Mouse (Mus musculus) cortical plate, adult 2 months (tissue): ENCODE results near the gene Lrrn4cl. TPM values are rescaled to one million over a fixed set of nuclear protein-coding genes. Genes with fewer than 3 reads are reported as not detected.
A peak's percentile ranks its signal among the peaks of the same experiment; 100 is the strongest.

ENCODE experiments used
- H3K27ac ChIP-seq: fragments of 200-500 bp; 2 replicates; pipeline ENCODE4 v1.5.1; 2012; ENCODE audit warnings: low read length, control low read depth, inconsistent platforms; ENCODE audit not compliant: insufficient read depth
- H3K4me1 ChIP-seq: fragments of 200-500 bp; 2 replicates; pipeline ENCODE4 v1.6.1; 2011; ENCODE audit warnings: low read length; ENCODE audit not compliant: control insufficient read depth, insufficient read depth
- H3K4me3 ChIP-seq: fragments of 200-500 bp; 2 replicates; pipeline ENCODE4 v1.5.1; 2011; ENCODE audit warnings: mild to moderate bottlenecking, low read length, control low read depth; ENCODE audit not compliant: insufficient read depth
- CTCF ChIP-seq: fragments of 200-500 bp; IDR thresholded peaks from 2 replicates; pipeline ENCODE4 v1.5.1; 2011; ENCODE audit warnings: mild to moderate bottlenecking, control low read depth, low read length; ENCODE audit not compliant: insufficient read depth; ENCODE audit errors: extremely low read depth
- POLR2A ChIP-seq: fragments of 200-500 bp; IDR thresholded peaks from 2 replicates; pipeline ENCODE4 v1.6.1; 2011; ENCODE audit warnings: mild to moderate bottlenecking, low read length, control low read depth; ENCODE audit not compliant: insufficient read depth; ENCODE audit errors: extremely low read depth
- polyA plus RNA-seq: library from polyadenylated mRNA; depleted of rRNA; stranded (reverse); fragments of >200 nt; gene quantifications from 2 replicates; pipeline ENCODE4 v1.2.3, GENCODE M21; 2012

Lrrn4cl gene
- polyA plus RNA-seq, 1 experiment = 1.3 TPM

DNA sequence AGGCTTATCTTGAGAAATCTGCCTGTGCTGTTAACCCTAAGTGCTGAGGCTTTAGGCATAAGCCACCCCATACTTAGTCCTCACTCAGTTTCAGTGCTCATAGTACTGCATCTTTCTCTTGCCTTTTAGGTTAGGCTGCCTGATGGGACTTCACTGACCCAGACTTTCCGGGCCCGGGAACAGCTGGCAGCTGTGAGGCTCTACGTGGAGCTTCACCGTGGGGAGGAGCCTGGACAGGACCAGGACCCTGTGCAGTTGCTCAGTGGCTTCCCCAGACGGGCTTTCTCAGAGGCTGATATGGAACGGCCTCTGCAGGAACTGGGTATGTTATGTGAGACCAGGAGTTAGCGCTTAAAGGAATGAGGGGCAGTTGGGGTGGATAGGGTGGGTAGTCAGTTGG is 24.5 kb downstream of the Lrrn4cl start:
- no peak overlapping the region for H3K27ac ChIP-seq
- H3K4me3 ChIP-seq = no peak overlapping the region
- no peak for TF ChIP-seq POLR2A
- no peak for TF ChIP-seq CTCF
- peaks cover 2% of the 10 kb centered on the region for H3K4me1 ChIP-seq

DNA sequence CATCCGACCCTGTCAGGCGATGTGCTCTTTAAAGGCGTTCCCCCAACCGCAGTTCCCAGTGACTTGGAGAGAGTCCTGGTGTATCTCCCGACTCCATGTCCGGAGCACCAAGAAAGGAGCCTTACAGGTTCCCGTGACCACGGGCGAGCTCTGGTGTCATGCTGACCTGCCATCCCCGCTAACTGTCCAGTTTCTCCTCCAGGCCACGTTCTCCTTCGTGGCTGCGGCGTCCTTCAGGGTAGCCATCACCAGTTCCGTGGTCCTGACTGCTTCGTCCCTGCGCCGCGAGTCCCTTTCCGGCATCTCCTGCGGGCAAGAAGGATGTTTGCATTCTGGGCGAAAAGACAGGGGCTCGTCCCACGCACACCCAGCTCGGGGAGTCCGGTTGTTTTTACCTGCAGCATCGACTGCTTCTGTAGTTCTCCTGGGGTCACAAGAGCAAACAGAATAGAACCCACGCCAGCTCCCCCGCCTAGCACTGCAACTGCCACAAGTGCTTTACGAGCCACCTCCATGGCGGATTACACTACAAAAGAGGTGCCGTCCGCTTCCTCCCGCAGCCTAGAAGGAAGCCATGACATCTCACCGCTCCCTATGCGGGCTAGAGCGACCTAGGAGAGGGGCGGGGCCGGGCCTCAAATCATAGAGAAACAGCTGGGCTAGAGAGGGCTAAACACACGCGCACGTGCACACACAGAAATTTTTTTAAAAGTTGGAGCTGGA is 29.9 kb downstream of the Lrrn4cl start, which contains the start of gene Uqcc3:
Gene Uqcc3 (minus strand): TSS at position 613 of the 723 bp plus-strand sequence.
- TF ChIP-seq CTCF = no peak
- peak; percentile 81; the same call in 1 of the 2 replicates for TF ChIP-seq POLR2A

DNA sequence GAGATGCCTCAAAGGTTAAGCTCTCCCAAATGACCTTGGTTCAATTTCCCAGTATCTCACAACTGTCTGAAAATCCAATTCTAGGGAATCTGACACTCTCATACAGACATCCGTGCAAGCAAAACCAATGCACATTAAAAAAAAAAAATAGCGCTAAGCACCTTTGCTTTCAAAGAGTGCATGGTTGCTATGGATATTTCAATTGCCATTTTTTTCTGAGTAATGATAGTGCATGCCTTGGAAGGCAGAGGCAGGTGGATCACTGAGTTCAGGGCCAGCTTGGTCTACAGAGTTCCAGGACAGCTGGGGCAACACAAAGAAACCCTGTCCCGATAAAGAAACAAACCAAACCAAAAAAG is 30.4 kb downstream of the Lrrn4cl start:
- Histone ChIP-seq H3K4me3 (peak overlapping the region; percentile 94), H3K4me1 (peaks cover 3% of the 10 kb centered on the region), H3K27ac (no peak overlapping the region)
- TF ChIP-seq CTCF (no peak), POLR2A (no peak)

More for the DNA sequence above, 29.9 kb downstream of the Lrrn4cl start, which contains the start of gene Uqcc3:
- peak within 1 kb of the TSS; percentile 79 for H3K27ac ChIP-seq
- peaks cover 3% of the 10 kb centered on the region for H3K4me1 ChIP-seq
- H3K4me3 ChIP-seq = peak within 1 kb of the TSS; percentile 94

DNA sequence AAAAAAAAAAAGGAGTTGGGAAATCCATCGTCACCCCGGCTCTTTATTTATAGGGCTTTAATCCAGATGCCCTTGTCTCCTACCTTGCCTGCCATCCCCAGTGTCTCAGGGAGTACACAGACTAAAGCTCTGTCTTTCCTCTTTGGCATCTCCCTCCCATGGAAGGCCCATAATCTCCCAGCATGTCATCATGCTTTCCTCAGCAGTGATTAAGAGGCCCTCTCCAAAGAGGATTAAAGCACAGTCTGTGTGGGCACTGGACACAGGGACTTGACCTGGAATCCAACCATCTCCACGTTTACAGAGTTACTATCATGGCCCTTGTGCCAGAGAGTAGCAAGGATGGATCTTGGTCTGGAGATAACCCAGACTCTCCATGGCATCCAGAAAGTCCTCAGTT is 33.0 kb downstream of the Lrrn4cl start, which contains the start of the genes Lbhd1 and Gm49403:
Gene Lbhd1 (plus strand): TSS at position 117 of the 400 bp plus-strand sequence.
Gene Gm49403 (plus strand): TSS at position 315 of the 400 bp plus-strand sequence.
- no peak within 1 kb of the TSS for H3K4me3 ChIP-seq
- TF ChIP-seq POLR2A (no peak), CTCF (no peak)
- no peak within 1 kb of the TSS for H3K27ac ChIP-seq
- peaks cover 3% of the 10 kb centered on the region for H3K4me1 ChIP-seq

DNA sequence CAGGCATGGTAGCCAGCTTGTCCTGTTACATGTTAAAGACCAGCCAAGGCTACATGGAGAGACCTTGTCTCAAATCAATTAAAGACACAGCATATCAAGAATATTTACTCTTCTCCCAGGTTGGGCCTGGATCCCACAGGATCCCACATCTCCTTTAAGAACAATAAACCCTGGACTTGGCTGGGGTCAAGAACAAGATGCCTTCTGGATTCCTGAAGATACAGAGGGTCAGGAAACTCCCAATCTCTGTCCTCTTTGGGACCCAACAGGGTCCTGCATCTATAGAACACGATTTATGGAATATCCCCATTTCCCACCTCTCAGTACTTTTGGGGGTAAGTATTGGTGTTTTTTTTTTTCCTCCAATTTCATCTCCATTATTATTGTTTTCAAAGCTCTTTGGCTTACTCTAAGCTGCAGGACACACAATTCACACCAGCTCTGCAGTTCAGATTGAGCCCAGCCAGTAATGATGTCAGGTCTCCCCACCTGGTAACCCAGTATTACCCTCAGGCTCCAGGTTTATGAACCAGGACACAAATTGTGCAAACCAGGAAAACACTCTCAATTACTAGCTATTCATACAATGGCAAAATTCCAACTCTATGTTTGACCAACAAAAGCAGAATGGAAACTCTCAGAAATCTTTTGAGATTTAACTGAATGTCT is 36.5 kb downstream of the Lrrn4cl start:
- H3K27ac ChIP-seq = no peak overlapping the region
- H3K4me3 ChIP-seq = no peak overlapping the region
- TF ChIP-seq CTCF (no peak), POLR2A (no peak)

DNA sequence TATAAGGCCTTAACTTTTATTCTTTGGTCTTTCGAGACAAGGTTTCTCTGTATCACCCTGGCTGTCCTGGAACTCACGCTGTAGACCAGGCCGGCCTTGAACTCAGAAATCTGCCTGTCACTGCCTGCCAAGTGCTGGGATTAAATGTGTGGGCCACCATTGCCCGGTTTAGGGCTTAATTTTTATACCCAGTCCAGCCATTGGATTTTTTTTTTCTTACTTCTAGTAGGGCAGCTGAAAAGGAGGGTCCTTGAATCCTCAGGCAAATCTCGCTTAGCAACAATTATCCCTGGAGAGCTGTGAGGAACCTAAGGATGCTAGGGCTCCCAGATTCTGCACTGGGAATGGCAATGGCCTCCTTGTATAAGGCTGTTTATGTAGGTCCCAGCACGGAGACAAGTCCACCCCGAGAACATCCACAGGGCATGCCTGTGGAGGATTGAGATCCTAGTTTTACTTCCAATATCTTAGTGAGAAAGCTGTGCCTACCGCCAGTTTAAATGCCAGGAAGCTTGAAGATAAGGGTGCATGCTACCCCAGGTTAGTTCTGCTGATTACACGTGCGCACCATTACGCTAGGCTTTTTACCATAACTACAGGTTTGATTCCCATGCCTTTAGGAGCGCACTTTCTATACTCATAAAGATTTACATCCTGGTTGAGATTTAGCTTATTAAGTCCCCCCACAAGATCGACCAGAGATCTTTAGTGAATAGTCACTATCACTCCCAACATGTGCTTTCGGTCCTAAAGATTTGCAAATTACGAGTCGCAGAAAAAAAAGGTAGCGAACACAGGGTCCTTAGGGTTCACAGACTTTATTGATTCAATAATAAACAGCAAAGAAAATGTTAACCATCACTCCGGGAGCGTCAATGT is 37.3 kb downstream of the Lrrn4cl start:
- Histone ChIP-seq H3K4me3 (peak overlapping the region; percentile 49), H3K27ac (no peak overlapping the region), H3K4me1 (no peaks in the 10 kb centered on the region; the same call in 1 of the 2 replicates)
- TF ChIP-seq CTCF (no peak), POLR2A (no peak)

More for the DNA sequence above, 36.5 kb downstream of the Lrrn4cl start:
- H3K4me1 ChIP-seq = no peaks in the 10 kb centered on the region; the same call in 1 of the 2 replicates

DNA sequence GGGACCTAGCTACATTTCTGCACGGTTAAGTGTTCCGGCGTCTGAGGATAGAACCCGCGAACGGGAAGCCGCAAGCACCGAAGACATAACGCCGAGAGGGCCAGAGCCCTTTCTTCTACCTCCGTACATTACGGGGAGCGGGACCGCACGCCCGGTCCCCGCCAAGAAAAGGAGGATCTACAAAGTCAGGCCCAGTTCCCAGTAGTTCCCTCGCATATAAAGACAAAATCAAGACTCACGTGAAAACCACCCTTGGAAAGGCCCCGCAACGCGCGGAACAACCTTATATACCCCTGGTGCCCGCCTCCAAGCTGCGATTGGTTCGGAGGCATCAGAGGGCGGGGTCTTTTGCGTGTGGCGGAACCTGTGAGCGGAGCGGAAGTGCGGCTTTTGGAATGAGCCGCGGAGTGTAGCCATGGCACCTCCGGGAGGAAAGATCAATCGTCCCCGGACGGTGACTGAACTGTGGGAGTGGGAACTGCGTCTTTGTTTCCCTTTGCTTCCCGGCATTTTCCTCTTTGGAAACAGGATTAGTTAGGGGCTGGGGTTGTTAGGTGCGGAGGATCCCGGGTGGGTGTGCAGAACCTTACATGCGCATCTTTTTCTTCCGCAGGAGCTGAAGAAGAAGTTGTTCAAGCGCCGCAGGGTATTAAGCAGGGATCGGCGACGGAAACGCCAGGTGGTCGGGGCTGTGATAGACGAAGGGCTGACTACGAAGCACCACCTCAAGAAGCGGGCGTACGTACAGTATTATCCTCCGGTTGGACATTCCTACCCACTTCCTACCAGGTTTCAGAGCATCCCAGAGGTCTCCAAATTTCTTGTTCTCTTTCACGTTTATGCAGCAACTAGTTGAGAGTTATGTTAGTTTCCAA is 38.2 kb downstream of the Lrrn4cl start, which contains the start of the genes 1810009A15Rik and Gm49416:
Gene 1810009A15Rik (plus strand): TSS at position 343 of the 875 bp plus-strand sequence.
Gene Gm49416 (plus strand): TSS at position 416 of the 875 bp plus-strand sequence.
- Histone ChIP-seq H3K4me1 (no peaks in the 10 kb centered on the region; the same call in 1 of the 2 replicates), H3K4me3 (peak within 1 kb of the TSS; percentile 49), H3K27ac (no peak within 1 kb of the TSS)
- TF ChIP-seq CTCF (no peak), POLR2A (peak; percentile 95)
